Mouse (Mus musculus): ENCODE results near the gene Ldhc. TPM values are rescaled to one million over a fixed set of nuclear protein-coding genes. Genes with fewer than 3 reads are reported as not detected.

Gene Ldhc
- polyA plus RNA-seq, 1 experiment from 2014 or later: 0.22 TPM

GRCm38 (mm10) chr7:46834994-46835610, 25.9 kb upstream of the Ldhc start:
- Histone ChIP-seq H3K27ac (replicated peaks) (0 out of 2 replicates have a peak overlapping the region, but pooled peaks have one; percentile 30), H3K4me2 (replicated peaks) (0 out of 2 replicates have a peak overlapping the region, but pooled peaks have one; percentile 5), H3K9me3 (no peaks in the 10 kb centered on the region), H3K27me3 (no peaks in the 10 kb centered on the region), H3K4me1 (peaks cover 25% of the 10 kb centered on the region), H3K9ac (replicated peaks) (no peak overlapping the region), H3K4me3 (no peak overlapping the region), H3K36me3 (no peaks in the 10 kb centered on the region)
- WGBS: 20% methylated on average over 11 of the region's 14 CpGs
- ATAC-seq (ENCODE audit: low FRiP score, low read depth): peak; percentile 57; the same call in 1 of the 2 replicates

GRCm38 (mm10) chr7:46836357-46836756, 24.6 kb upstream of the Ldhc start:
- H3K4me1 ChIP-seq: peaks cover 25% of the 10 kb centered on the region
- H3K27ac ChIP-seq (replicated peaks): no peak overlapping the region
- H3K4me2 ChIP-seq (replicated peaks): no peak overlapping the region
- no peaks in the 10 kb centered on the region for H3K9me3 ChIP-seq
- H3K36me3 ChIP-seq: no peaks in the 10 kb centered on the region
- H3K4me3 ChIP-seq: no peak overlapping the region
- 85% methylated on average over 5 of the region's 5 CpGs for WGBS
- no peak for ATAC-seq (ENCODE audit: low FRiP score, low read depth)
- H3K9ac ChIP-seq (replicated peaks): no peak overlapping the region
- peaks cover 8% of the 10 kb centered on the region; the same call in 1 of the 2 replicates for H3K27me3 ChIP-seq

- Histone ChIP-seq H3K4me1 (peaks cover 25% of the 10 kb centered on the region), H3K4me2 (replicated peaks) (no peak overlapping the region), H3K9ac (replicated peaks) (no peak overlapping the region), H3K27me3 (peaks cover 14% of the 10 kb centered on the region; the same call in 1 of the 2 replicates), H3K36me3 (no peaks in the 10 kb centered on the region), H3K27ac (replicated peaks) (no peak overlapping the region), H3K4me3 (no peak overlapping the region), H3K9me3 (no peaks in the 10 kb centered on the region)
- no peak for ATAC-seq (ENCODE audit: low FRiP score, low read depth)
- WGBS: 42% methylated on average over 5 of the region's 5 CpGs
These were observed 23.9 kb upstream of the Ldhc start for GRCm38 (mm10) chr7:46837073-46837472.

- ATAC-seq (ENCODE audit: low FRiP score, low read depth): no peak
- WGBS: 2% methylated on average over 9 of the region's 9 CpGs
- Histone ChIP-seq H3K9ac (replicated peaks) (no peak overlapping the region), H3K9me3 (no peaks in the 10 kb centered on the region), H3K4me2 (replicated peaks) (peak overlapping the region; percentile 9; the same call in 1 of the 2 replicates), H3K4me1 (peaks cover 25% of the 10 kb centered on the region), H3K27ac (replicated peaks) (no peak overlapping the region; the same call in 1 of the 2 replicates), H3K4me3 (no peak overlapping the region), H3K36me3 (no peaks in the 10 kb centered on the region), H3K27me3 (peaks cover 23% of the 10 kb centered on the region)
These were observed 22.8 kb upstream of the Ldhc start for GRCm38 (mm10) chr7:46838104-46838671.

- no peak overlapping the region for H3K9ac ChIP-seq (replicated peaks)
- H3K4me3 ChIP-seq: no peak overlapping the region
- peaks cover 25% of the 10 kb centered on the region for H3K4me1 ChIP-seq
- no peaks in the 10 kb centered on the region for H3K9me3 ChIP-seq
- 0 out of 2 replicates have a peak, but pooled peaks have one; percentile 45 for ATAC-seq (ENCODE audit: low FRiP score, low read depth)
- H3K36me3 ChIP-seq: no peaks in the 10 kb centered on the region
- 0 out of 2 replicates have a peak overlapping the region, but pooled peaks have one; percentile 15 for H3K27ac ChIP-seq (replicated peaks)
- WGBS: 10% methylated on average over 8 of the region's 8 CpGs
- peaks cover 23% of the 10 kb centered on the region for H3K27me3 ChIP-seq
- peak overlapping the region; percentile 18; the same call in 1 of the 2 replicates for H3K4me2 ChIP-seq (replicated peaks)
These were observed 22.1 kb upstream of the Ldhc start for GRCm38 (mm10) chr7:46838891-46839302.

- no peak overlapping the region for H3K4me3 ChIP-seq
- no peaks in the 10 kb centered on the region for H3K9me3 ChIP-seq
- no peak overlapping the region for H3K9ac ChIP-seq (replicated peaks)
- no peak overlapping the region for H3K27ac ChIP-seq (replicated peaks)
- peaks cover 23% of the 10 kb centered on the region for H3K27me3 ChIP-seq
- H3K4me2 ChIP-seq (replicated peaks): no peak overlapping the region
- no peaks in the 10 kb centered on the region for H3K36me3 ChIP-seq
- 34% methylated on average over 7 of the region's 7 CpGs for WGBS
- no peak for ATAC-seq (ENCODE audit: low FRiP score, low read depth)
- H3K4me1 ChIP-seq: peaks cover 25% of the 10 kb centered on the region
These were observed 21.6 kb upstream of the Ldhc start for GRCm38 (mm10) chr7:46839446-46839845.

- Histone ChIP-seq H3K9ac (replicated peaks) (no peak overlapping the region), H3K27me3 (peaks cover 23% of the 10 kb centered on the region), H3K9me3 (no peaks in the 10 kb centered on the region), H3K27ac (replicated peaks) (no peak overlapping the region), H3K4me3 (no peak overlapping the region), H3K4me2 (replicated peaks) (no peak overlapping the region), H3K36me3 (no peaks in the 10 kb centered on the region), H3K4me1 (peaks cover 24% of the 10 kb centered on the region)
- ATAC-seq (ENCODE audit: low FRiP score, low read depth): no peak
- 70% methylated on average over 5 of the region's 5 CpGs for WGBS
These were observed 21.1 kb upstream of the Ldhc start for GRCm38 (mm10) chr7:46839861-46840260.

GRCm38 (mm10) chr7:46840326-46840725, 20.7 kb upstream of the Ldhc start:
- H3K9ac ChIP-seq (replicated peaks): no peak overlapping the region

GRCm38 (mm10) chr7:46840787-46841525, 20.0 kb upstream of the Ldhc start, which contains the start of gene Ldha:
Gene Ldha (plus strand): TSS chr7:46841475.
- Histone ChIP-seq H3K36me3 (no peaks in the 10 kb centered on the region), H3K9ac (replicated peaks) (no peak within 1 kb of the TSS), H3K27ac (replicated peaks) (no peak within 1 kb of the TSS), H3K4me2 (replicated peaks) (no peak within 1 kb of the TSS), H3K4me1 (peaks cover 20% of the 10 kb centered on the region), H3K4me3 (no peak within 1 kb of the TSS), H3K9me3 (no peaks in the 10 kb centered on the region), H3K27me3 (peaks cover 23% of the 10 kb centered on the region)
- ATAC-seq (ENCODE audit: low FRiP score, low read depth): no peak
- WGBS: 28% methylated on average over 6 of the region's 6 CpGs

More at GRCm38 (mm10) chr7:46840326-46840725, 20.7 kb upstream of the Ldhc start:
- Histone ChIP-seq H3K27me3 (peaks cover 23% of the 10 kb centered on the region), H3K36me3 (no peaks in the 10 kb centered on the region), H3K4me1 (peaks cover 23% of the 10 kb centered on the region), H3K4me3 (no peak overlapping the region), H3K9me3 (no peaks in the 10 kb centered on the region), H3K4me2 (replicated peaks) (no peak overlapping the region), H3K27ac (replicated peaks) (no peak overlapping the region)
- ATAC-seq (ENCODE audit: low FRiP score, low read depth): no peak
- 55% methylated on average over 4 of the region's 4 CpGs for WGBS

GRCm38 (mm10) chr7:46842278-46842677, 18.7 kb upstream of the Ldhc start:
- Histone ChIP-seq H3K4me1 (peaks cover 26% of the 10 kb centered on the region), H3K4me3 (no peak overlapping the region), H3K4me2 (replicated peaks) (no peak overlapping the region), H3K27me3 (peaks cover 23% of the 10 kb centered on the region), H3K27ac (replicated peaks) (no peak overlapping the region), H3K9me3 (no peaks in the 10 kb centered on the region), H3K9ac (replicated peaks) (no peak overlapping the region), H3K36me3 (no peaks in the 10 kb centered on the region)
- no peak for ATAC-seq (ENCODE audit: low FRiP score, low read depth)
- 33% methylated on average over 4 of the region's 5 CpGs for WGBS

GRCm38 (mm10) chr7:46843576-46843975, 17.4 kb upstream of the Ldhc start:
- H3K27me3 ChIP-seq: peaks cover 23% of the 10 kb centered on the region
- no peak overlapping the region for H3K4me2 ChIP-seq (replicated peaks)
- peaks cover 5% of the 10 kb centered on the region for H3K36me3 ChIP-seq
- H3K9ac ChIP-seq (replicated peaks): no peak overlapping the region
- no peak for ATAC-seq (ENCODE audit: low FRiP score, low read depth)
- 92% methylated on average over 4 of the region's 4 CpGs for WGBS
- no peak overlapping the region for H3K27ac ChIP-seq (replicated peaks)
- no peaks in the 10 kb centered on the region for H3K9me3 ChIP-seq
- no peak overlapping the region for H3K4me3 ChIP-seq
- H3K4me1 ChIP-seq: peaks cover 23% of the 10 kb centered on the region
